Mouse (Mus musculus): ENCODE measurements around the gene Ralgds. TPM values are rescaled to one million over a fixed set of nuclear protein-coding genes. Genes with fewer than 3 reads are reported as not detected.

The Ralgds gene
- polyA plus RNA-seq, 1 experiment from 2014 or later: 50.3 TPM

DNA sequence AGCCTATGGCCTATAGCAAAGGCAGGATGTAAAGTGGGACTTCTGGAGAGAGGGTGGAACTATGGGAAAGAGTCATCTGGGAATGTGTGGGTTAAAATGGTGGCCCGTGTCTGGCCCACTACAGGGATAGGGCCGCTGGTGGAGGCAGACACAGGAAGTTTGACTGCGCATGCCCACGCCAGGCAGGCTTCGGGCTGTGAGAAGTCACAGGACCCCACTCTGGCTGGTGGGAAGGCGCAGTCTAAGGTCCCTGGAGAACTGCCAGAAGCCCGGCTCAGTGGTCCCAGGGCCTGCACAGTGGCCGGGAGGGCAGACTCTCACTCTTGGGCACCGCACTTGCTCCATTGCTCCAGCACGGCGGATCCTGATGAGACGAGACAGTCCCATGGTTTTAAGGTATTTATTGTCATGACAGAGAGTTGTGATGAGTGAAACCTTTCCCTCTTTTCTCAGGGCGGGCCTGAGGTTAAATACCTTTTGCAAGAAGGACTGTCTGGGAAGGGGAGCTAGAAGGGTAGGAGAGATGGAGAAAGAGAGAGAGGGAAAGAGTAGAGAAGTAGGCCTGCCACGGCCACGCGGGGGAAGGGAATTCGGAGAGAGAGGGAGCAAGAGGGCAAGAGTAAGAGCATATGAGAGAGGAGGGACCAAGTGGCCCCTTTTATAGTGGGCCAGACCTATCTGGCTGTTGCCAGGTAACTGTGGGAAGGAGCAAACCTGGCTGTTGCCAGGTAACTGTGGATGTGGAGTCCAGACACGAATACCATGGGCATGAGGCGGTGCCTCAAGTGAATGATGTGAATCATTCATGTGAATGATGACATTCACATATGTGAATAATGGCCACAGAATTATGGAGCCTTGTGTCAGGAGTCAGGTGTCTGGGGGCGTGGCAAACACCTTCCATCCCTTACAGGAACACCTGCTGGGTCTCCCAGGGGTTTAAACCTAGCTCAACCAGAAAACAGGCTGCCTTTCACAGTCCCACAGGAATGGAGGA, 33.4 kb upstream of the Ralgds start:
- H3K27ac ChIP-seq: no peak overlapping the region
- WGBS: 69% methylated on average over 20 of the region's 20 CpGs
- no peaks in the 10 kb centered on the region for H3K27me3 ChIP-seq
- no peaks in the 10 kb centered on the region for H3K9me3 ChIP-seq
- H3K36me3 ChIP-seq: no peaks in the 10 kb centered on the region
- 0 out of 2 replicates have a peak, but pooled peaks cover 6% of the 10 kb centered on the region for H3K4me1 ChIP-seq
- ATAC-seq (ENCODE audit: insufficient number of reproducible peaks, low FRiP score, low TSS enrichment, low read depth): 0 out of 2 replicates have a peak, but pooled peaks have one; percentile 35
- 0 out of 2 replicates have a peak overlapping the region, but pooled peaks have one; percentile 2 for H3K4me2 ChIP-seq
- no peak overlapping the region for H3K4me3 ChIP-seq
- no peak overlapping the region for H3K9ac ChIP-seq

DNA sequence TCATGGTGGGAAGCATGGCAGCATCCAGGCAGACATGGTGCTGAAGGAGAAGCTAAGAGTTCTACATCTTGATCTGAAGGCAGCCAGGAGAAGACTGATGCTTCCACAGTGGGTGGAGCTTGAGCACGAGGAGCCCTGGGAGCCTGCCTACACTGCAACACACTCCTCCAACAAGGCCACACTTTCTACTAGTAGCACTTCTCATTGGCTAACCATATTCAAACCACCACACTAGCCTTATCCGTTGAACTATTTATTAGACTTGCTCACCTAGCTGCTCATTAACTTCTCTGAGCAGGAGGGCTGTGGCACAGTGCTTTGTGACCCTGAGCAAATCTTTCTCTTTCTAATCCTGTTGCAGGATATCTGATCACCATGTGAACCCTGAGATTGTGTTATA, 29.1 kb upstream of the Ralgds start:
- H3K4me3 ChIP-seq: no peak overlapping the region
- WGBS: 75% methylated on average over 2 of the region's 2 CpGs
- no peaks in the 10 kb centered on the region for H3K36me3 ChIP-seq
- H3K4me1 ChIP-seq: 0 out of 2 replicates have a peak, but pooled peaks cover 6% of the 10 kb centered on the region
- H3K27me3 ChIP-seq: no peaks in the 10 kb centered on the region
- H3K4me2 ChIP-seq: no peak overlapping the region
- no peak for ATAC-seq (ENCODE audit: insufficient number of reproducible peaks, low FRiP score, low TSS enrichment, low read depth)
- H3K9me3 ChIP-seq: no peaks in the 10 kb centered on the region
- H3K9ac ChIP-seq: no peak overlapping the region
- no peak overlapping the region for H3K27ac ChIP-seq

DNA sequence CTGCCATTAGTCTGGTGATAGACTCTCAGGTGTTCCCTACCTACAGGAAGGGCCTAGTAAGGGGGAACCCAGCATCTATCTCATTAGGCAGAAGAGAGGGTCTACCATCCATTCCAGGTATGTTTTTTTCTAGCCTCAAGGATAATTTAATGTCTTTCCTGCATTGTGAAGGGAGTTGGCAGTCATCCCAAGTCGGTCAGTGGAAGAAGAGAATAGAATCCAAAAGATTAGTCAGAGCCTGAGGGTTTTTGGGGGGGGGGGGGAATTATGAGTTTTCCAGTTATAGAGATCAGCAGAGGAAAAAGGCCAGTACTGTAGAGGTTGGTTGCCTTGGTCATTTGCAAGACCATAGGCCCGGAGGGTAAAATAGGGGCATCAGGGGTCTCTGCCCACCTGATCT, 18.4 kb upstream of the Ralgds start:
- H3K4me3 ChIP-seq: no peak overlapping the region
- no peaks in the 10 kb centered on the region for H3K9me3 ChIP-seq
- H3K36me3 ChIP-seq: no peaks in the 10 kb centered on the region
- H3K4me2 ChIP-seq: no peak overlapping the region
- 73% methylated on average over 2 of the region's 2 CpGs for WGBS
- no peak overlapping the region for H3K27ac ChIP-seq
- peaks cover 13% of the 10 kb centered on the region for H3K4me1 ChIP-seq
- H3K9ac ChIP-seq: no peak overlapping the region
- ATAC-seq (ENCODE audit: insufficient number of reproducible peaks, low FRiP score, low TSS enrichment, low read depth): no peak
- H3K27me3 ChIP-seq: no peaks in the 10 kb centered on the region

DNA sequence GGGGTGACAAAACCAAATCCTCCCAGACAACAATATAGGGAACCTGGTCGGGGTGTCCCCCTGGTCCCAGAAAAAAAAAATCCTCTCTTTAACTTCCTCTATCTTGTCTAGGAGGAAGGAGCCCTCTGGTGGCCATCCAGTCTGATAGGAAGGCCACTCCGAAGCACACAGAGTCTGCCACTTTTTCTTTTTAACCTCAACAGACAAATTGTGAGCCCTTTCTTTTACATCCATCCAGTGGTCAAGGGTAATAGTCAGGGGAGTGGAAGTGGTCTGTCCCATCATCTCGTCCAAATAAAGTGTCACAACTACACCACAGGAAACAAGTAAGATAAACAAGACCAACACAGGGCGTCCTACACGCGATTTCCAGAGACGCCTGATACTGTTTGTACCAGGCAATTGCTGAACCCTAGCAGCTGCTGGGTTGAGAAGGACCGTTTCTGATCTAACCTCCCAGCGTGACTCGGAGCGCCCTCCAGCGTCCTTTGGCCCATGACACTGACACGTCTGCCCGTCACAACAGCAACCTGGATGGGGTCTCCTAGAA, 17.6 kb upstream of the Ralgds start:
- no peaks in the 10 kb centered on the region for H3K36me3 ChIP-seq
- no peak overlapping the region for H3K9ac ChIP-seq
- ATAC-seq (ENCODE audit: insufficient number of reproducible peaks, low FRiP score, low TSS enrichment, low read depth): no peak
- H3K4me2 ChIP-seq: no peak overlapping the region
- no peaks in the 10 kb centered on the region for H3K9me3 ChIP-seq
- 89% methylated on average over 14 of the region's 14 CpGs for WGBS
- H3K27ac ChIP-seq: no peak overlapping the region
- no peaks in the 10 kb centered on the region for H3K27me3 ChIP-seq
- no peak overlapping the region for H3K4me3 ChIP-seq
- H3K4me1 ChIP-seq: peaks cover 13% of the 10 kb centered on the region

DNA sequence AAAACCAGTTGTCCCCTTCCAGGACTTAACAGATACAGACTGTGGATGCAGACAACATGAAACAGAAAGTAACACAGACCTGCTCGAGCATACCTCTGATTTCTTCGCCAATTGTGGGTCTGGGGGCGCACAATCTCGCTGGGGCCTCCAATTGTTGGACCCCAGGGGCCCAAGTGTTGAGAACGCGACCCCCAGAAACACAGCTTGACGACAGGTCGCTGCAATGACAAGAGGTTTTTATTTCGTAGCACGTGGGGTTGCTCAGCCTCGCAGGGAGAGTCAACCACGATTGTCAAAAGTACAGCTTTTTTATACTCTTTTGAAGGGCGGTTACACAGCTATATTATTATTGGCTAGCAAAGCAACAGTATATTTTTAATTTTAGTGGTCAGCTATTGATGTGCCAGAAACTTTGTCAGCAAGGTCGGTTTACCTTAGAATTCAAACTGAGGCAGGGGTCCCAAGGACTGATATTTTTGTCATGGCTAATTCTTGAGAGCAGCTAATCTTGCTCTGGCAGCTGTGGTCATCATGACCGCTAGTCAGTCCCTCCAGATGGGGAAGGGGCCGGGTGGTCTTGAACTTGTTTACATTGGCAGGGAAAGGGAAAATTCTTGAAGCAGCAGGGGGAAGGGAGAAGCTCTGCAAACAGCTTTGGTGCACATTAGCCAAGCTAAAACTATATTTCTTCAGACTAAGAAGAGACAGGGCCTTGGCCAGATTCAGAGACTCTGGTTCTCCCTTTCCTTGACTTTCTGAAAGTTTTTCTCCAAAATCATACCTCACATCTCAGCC, 16.9 kb upstream of the Ralgds start:
- Histone ChIP-seq H3K27me3 (no peaks in the 10 kb centered on the region), H3K4me1 (peaks cover 13% of the 10 kb centered on the region), H3K27ac (peak overlapping the region; percentile 69), H3K4me3 (no peak overlapping the region), H3K4me2 (no peak overlapping the region), H3K9me3 (no peaks in the 10 kb centered on the region), H3K36me3 (no peaks in the 10 kb centered on the region), H3K9ac (no peak overlapping the region)
- ATAC-seq (ENCODE audit: insufficient number of reproducible peaks, low FRiP score, low TSS enrichment, low read depth): no peak
- 70% methylated on average over 16 of the region's 16 CpGs for WGBS

DNA sequence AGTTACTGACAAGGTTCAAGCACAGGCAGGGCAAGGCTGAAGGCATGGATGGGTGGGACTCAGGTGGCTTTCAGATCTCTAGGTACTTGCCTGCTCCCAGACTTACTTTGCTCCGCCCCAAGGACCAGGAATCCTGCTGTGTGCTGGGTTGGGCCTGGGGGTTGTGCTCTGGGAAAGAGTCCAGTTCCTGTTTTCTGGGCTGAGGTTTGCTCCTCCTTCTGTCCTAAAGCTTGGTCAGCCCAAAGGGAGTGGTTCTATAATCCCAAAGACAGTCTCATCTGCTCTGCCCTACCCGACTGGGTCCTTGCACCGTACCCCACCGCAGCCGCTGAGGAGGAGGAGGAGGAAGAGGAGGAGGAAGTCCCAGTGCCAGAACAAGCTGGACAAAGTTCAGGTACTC, 16.3 kb upstream of the Ralgds start, which contains the start of gene Gbgt1:
Gbgt1 (plus strand) TSS at position 221 of the 400 bp plus-strand sequence.
- peak within 1 kb of the TSS; percentile 69 for H3K27ac ChIP-seq
- H3K4me3 ChIP-seq: no peak within 1 kb of the TSS
- H3K9me3 ChIP-seq: no peaks in the 10 kb centered on the region
- no peaks in the 10 kb centered on the region for H3K36me3 ChIP-seq
- no peak within 1 kb of the TSS for H3K4me2 ChIP-seq
- no peak within 1 kb of the TSS for H3K9ac ChIP-seq
- ATAC-seq (ENCODE audit: insufficient number of reproducible peaks, low FRiP score, low TSS enrichment, low read depth): no peak
- 74% methylated on average over 5 of the region's 5 CpGs for WGBS
- peaks cover 13% of the 10 kb centered on the region for H3K4me1 ChIP-seq
- H3K27me3 ChIP-seq: no peaks in the 10 kb centered on the region

DNA sequence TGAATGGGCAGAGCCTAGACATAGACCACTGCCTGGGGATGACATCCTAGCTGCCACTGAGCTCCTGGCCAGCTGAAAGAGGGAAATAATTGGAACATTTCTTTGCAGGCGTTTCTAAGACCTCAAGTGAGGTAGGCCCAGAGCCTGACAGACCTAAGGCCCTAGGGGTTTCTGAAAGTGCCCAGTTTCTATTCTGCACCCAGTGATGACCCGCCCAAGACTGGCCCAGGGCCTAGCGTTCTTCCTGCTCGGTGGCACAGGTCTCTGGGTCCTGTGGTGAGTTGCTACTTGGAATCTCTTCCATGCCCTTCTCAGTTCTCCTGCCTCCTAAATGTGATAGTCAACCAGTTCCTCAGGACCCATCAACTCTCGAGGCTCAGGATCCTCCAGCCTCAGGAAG, 15.4 kb upstream of the Ralgds start:
- no peak overlapping the region for H3K27ac ChIP-seq
- H3K9ac ChIP-seq: no peak overlapping the region
- no peaks in the 10 kb centered on the region for H3K9me3 ChIP-seq
- 82% methylated on average over 5 of the region's 5 CpGs for WGBS
- H3K4me3 ChIP-seq: no peak overlapping the region
- H3K27me3 ChIP-seq: no peaks in the 10 kb centered on the region
- no peak for ATAC-seq (ENCODE audit: insufficient number of reproducible peaks, low FRiP score, low TSS enrichment, low read depth)
- peaks cover 13% of the 10 kb centered on the region for H3K4me1 ChIP-seq
- no peaks in the 10 kb centered on the region for H3K36me3 ChIP-seq
- H3K4me2 ChIP-seq: no peak overlapping the region

DNA sequence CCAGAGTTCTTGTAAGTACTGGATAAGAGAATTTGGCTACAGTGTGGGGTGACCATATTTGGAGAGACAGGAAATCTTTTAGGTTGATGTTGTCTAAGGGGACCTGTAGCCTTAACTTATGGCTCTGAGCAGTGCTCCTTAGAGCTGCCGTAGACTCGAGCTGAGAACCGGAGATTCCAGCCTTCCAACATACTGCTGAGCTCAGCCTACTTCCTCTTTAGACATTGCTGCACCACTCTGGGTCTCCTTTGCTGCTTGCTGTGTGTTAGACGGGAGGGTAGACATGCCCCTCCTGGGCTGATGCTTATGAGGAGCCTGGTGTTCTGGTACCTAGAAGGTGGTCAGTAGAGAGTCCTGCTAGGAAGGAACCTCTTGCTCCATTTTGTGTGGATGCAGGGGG, 14.5 kb upstream of the Ralgds start:
- H3K36me3 ChIP-seq: no peaks in the 10 kb centered on the region
- ATAC-seq (ENCODE audit: insufficient number of reproducible peaks, low FRiP score, low TSS enrichment, low read depth): no peak
- no peak overlapping the region for H3K9ac ChIP-seq
- no peak overlapping the region for H3K4me3 ChIP-seq
- 81% methylated on average over 4 of the region's 4 CpGs for WGBS
- H3K27me3 ChIP-seq: no peaks in the 10 kb centered on the region
- no peaks in the 10 kb centered on the region for H3K9me3 ChIP-seq
- H3K4me2 ChIP-seq: no peak overlapping the region
- H3K27ac ChIP-seq: no peak overlapping the region
- H3K4me1 ChIP-seq: peaks cover 13% of the 10 kb centered on the region

DNA sequence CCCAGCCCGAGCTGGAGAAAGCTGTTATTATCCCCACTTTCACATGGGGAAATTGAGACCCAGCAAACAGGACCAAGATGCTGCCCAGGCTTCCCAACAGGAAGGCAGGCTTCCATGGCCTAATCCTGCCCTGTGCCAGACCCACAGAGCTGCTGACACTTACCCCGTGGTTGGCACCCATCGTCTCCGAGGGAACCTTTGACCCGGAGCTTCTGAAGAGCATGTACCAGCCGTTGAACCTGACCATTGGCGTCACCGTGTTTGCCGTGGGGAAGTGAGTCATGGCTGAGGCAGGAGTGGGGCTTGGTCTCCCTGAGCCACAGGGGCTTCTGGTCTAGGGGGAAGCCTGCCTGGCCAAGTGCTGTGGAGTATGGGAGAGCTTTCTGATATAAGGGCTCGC, 9.9 kb upstream of the Ralgds start:
- Histone ChIP-seq H3K9ac (no peak overlapping the region), H3K4me1 (no peaks in the 10 kb centered on the region), H3K36me3 (no peaks in the 10 kb centered on the region), H3K9me3 (no peaks in the 10 kb centered on the region), H3K27ac (no peak overlapping the region), H3K4me3 (no peak overlapping the region), H3K27me3 (no peaks in the 10 kb centered on the region), H3K4me2 (no peak overlapping the region)
- ATAC-seq (ENCODE audit: insufficient number of reproducible peaks, low FRiP score, low TSS enrichment, low read depth): no peak
- WGBS: 80% methylated on average over 10 of the region's 10 CpGs

DNA sequence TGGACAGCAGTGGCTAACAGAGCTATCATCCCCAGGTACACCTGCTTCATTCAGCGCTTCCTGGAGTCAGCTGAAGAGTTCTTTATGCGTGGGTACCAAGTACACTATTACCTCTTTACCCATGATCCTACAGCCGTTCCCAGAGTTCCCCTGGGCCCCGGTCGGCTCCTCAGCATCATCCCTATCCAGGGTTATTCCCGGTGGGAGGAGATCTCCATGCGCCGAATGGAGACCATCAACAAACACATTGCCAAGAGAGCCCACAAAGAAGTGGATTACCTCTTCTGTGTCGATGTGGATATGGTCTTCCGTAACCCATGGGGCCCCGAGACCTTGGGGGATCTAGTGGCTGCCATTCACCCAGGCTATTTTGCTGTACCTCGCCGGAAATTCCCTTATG, 8.2 kb upstream of the Ralgds start:
- Histone ChIP-seq H3K4me2 (no peak overlapping the region), H3K9me3 (no peaks in the 10 kb centered on the region), H3K36me3 (no peaks in the 10 kb centered on the region), H3K27ac (no peak overlapping the region), H3K4me3 (no peak overlapping the region), H3K9ac (no peak overlapping the region), H3K4me1 (no peaks in the 10 kb centered on the region), H3K27me3 (no peaks in the 10 kb centered on the region)
- ATAC-seq (ENCODE audit: insufficient number of reproducible peaks, low FRiP score, low TSS enrichment, low read depth): no peak
- WGBS: 88% methylated on average over 13 of the region's 13 CpGs

DNA sequence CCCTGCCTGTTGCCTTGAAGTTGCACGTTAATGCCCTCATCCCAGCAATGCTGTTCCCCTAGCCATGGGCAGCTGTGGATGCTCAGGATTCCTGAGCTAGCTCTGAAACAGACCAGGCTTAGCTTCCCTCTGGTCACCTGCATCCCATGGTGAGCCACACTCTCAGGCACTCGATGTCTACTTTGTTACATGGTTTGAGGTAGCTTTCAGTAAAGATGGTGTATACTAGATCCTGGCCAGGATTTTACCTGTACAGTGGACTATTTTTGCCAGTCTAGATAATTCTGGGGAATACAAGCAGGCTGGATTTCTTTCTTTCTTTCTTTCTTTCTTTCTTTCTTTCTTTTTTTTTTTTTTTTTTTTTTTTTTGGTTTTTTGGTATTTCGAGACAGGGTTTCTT, 7.1 kb upstream of the Ralgds start, which contains the start of gene Gm10134:
Gm10134 (plus strand) TSS at position 301 of the 400 bp plus-strand sequence.
- H3K4me3 ChIP-seq: no peak within 1 kb of the TSS
- no peaks in the 10 kb centered on the region for H3K4me1 ChIP-seq
- no peak within 1 kb of the TSS for H3K9ac ChIP-seq
- H3K4me2 ChIP-seq: no peak within 1 kb of the TSS
- WGBS: 65% methylated on average over 3 of the region's 3 CpGs
- no peaks in the 10 kb centered on the region for H3K27me3 ChIP-seq
- no peaks in the 10 kb centered on the region for H3K9me3 ChIP-seq
- H3K27ac ChIP-seq: no peak within 1 kb of the TSS
- no peaks in the 10 kb centered on the region for H3K36me3 ChIP-seq
- no peak for ATAC-seq (ENCODE audit: insufficient number of reproducible peaks, low FRiP score, low TSS enrichment, low read depth)
